Mouse (Mus musculus) left cerebral cortex, adult 18-20 months (tissue): ENCODE data around the gene Cd34. TPM values are rescaled to one million over a fixed set of nuclear protein-coding genes. Genes with fewer than 3 reads are reported as not detected.

Experiments
- DNase-seq, 2 experiments: peaks; one replicate each; pipeline ENCODE4 v3.0.0; 2021 to 2022; ENCODE audit warnings: low spot score in 2 of 2, mixed read lengths in 1 of 2
- total RNA-seq, 2 experiments: library from RNA; stranded (reverse); gene quantifications; 2 replicates each; pipeline ENCODE4 v1.2.3; 2021

Gene Cd34
- total RNA-seq, 2 experiments from 2014 or later: 58.2 to 62.0 TPM

DNA sequence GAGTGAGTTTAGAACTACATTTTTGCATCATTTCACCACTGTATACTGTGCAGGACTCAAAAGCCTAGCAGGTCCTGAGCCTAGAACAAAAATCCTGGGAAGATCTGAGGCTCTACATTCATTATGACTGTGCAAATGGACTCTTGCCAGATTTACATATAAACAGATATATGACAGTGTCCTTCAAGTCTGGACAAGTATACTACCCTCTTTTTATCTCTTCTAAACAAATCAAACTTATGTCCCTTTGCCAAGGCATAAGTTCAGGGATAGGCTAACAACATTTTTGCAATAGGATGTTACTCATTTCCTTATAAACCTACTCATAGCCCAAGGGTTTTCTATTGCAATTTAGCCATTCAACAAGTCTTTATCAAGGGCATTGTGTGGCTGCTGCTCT, 24.1 kb downstream of the Cd34 start:
- DNase-seq: no peak

DNA sequence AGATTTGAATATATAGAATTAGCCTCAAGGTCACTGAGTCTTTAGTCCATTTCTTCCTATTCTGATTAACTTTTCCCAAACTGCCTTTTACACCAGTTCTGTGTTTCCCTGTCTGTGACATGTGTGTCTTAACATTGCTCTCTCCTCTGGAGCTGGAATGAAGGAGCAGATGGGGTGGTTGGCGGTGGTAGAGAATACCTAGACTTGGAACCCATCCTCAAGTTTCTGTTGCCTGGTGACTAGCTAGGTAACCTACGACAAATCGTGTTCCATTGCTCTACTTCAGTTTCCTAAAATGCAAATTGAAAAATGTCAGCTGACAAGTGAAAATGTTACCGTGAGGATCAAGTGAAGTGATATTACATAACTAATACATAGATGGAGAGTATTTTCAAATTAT, 33.4 kb downstream of the Cd34 start:
- DNase-seq: peak in 1 of 2 experiments; percentile 48

DNA sequence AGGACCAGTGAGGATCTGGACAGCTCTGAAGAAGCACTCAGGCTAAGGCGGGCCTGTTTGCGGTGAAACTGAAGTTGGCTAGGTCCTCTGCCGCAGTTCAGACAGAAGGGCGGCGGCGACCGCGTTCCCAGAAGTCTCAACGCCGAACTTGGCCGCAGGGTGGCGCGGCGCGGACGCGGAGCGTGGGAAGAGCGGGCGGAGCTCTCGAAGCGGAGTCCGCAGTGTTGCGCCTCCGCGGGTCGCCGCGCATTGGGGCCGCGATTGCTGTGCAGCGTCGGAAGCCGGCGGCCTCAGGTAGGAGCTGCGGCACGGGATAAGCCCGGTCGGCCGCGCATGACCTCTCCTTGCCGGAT, 37.5 kb downstream of the Cd34 start:
- DNase-seq: peak; percentile 96 to 97

DNA sequence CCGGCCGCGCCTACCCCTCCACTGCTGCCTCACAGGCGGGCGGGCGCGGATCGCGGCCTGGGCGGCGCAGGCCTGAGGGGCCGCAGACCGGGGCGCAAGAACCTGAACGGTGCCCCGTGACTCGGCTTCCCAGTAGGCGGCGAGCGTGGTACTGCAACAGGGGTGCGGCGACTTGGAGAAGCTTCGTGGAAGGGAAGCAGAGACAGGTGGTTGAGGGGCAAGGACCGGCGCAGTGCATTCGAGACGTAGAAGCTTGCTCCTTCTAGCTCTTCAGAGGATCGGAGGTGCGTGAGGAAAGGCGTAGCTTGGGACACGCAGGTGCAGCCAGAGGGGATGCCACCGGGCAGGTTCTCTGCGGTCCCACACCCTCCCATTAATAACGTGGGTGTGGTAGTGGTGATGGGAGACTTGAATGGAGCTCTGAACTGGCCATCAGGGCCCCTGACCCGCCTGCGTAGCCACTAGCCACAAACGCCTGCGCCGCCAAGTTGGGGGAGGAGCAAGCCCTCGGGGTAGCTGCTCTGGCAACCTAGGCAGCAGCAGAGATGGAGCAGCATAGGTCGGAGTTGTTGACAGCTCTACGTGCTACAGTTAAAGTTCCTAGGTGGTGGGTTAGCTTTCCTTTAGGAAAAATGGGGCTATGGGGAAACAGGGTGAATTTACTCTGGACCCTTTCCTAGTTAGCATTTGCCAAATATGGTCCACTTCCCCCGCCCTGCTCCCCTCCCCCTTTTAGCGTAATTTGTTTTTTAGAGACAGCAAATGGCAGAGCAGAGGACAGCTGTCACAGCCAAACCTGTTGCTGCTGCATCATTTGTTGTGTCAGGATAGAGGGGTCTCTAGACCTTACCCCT, 38.1 kb downstream of the Cd34 start:
- peak; percentile 69 for DNase-seq

DNA sequence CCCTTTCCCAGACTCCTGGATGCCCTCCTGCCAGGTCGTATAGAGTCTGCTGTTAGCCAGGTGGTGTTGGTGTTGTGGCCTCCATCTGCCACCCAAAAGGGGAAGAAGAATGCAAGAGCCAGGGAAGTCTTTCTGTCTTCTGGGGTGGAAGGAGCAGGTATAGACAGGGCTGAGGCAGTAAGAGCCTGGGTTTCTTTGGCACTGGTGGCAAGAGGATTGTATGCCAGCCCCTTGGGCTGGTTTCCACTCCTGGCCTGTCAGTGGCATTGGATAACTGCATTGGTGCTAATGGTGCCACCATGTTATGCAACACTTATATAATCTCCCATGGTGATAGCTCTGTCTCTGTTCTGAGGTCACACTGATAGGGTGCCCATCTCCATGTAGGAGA, 38.7 kb downstream of the Cd34 start:
- peak; percentile 22 to 39 for DNase-seq

DNA sequence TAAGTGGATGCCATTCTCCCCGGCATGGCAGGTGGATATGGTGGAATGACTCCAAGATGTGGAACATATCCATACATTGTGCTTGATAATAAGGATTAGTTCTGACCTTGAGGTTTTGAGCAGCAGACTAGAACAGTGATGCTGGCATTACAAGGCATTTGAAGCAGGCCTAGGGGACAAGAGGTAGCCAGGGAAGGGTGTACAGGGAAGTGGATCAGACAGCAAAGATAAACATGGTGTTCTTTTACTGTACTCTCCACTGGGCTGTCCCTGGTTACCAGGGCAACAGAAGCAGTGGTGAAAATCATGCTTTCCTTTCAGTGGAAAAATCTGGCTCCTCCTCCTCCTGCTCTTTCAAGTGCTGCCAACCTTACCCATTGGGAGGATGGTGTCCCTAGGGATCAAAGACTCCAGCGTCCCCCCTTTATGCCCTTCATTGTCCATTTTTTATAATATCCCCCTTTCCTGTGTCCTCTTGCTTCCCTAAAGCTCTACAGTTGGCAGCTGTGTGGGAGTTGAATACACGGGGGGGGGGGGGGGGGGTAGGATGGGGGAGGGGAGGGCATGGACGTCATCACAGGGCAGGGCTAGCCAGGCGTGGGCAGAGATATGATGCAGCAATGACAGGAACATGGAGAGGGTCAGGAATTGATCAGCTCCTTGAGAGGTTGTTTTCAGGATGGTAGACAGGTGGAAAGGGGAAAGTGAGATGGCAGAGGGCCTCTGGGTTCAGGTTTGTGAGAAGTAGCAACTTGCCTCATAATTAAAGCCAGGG, 39.5 kb downstream of the Cd34 start:
- DNase-seq: peak; percentile 37 to 54

DNA sequence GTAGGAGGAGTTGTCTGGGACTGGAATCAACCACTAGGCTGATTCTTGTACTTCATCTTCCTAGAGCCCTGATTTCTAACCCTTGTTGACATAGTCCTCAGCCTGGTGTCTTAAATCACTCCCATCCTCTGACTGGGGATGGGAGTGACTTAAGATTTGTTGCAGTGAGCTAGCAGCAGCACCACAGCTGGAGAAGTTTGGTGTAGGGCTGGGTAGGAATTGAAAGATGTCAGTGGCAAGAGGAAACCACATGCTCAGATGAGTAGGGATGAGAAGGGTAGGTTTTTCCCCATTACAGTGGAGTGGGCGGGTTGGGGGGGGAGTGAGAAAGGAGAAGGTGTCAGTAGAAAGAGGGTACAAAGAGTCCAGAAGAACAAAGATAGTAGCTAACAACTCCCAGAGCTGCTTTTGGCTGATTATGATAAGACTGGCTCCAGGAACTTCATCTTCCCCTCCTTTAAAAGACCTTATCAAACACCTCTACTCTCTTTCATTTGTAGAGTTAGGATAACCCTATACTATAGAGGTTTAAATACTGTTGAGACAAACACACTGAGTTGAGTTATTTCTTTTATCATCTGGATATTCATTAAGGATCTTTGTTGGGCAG, 42.3 kb downstream of the Cd34 start:
- no peak for DNase-seq

DNA sequence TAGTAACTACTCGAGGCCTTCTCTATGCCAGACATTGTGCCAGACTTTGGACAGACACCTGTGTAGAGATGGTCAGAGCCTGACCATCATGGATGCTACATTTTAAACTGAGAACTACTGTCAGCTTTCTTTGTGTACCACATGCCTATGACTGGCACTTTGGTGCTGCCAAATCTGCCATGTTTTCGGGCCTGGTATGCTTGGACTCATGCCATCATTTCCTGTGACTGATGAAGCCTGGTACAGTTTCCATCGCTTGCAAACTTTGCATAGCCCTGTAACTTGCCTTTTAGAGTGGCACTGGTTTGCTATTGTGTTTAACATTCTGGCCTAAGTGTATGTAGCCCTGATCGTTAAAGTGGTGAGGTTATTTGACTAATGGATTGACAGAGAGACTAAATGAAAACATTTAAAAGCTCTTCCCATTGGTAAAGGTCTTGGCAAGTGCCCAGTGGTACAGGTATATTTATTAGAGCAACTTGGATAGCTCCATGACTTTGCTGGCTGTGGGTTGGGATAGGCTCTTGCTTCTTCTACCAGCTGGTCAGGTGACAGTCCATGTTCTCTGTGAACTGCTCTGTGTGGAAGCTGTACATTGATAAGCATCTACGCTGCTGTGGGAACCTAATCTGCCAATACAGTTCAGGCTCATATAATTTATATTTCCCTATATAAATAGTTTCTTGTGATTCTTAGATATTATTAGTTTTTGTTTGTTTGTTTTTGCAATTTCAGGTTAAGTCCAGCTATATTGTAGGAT, 44.5 kb downstream of the Cd34 start:
- DNase-seq: no peak

DNA sequence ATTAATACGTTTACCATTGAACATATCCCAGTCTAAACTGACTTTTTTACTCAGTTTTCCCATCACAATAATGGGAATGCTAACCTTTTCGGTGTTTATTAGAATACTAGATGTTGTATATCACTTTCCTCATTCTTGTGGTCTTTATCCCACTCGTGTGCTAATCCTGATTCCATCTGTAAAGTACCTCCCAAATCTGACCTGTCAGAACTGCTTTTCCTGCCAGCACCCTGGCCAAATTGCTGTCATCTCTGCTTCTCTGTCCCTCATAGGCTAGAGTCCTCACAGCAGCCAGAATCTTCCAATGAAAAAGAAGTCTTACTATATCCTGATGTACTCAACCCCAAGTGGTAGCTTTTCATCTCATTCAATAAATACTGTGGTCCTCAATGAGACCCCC, 46.3 kb downstream of the Cd34 start:
- no peak for DNase-seq

DNA sequence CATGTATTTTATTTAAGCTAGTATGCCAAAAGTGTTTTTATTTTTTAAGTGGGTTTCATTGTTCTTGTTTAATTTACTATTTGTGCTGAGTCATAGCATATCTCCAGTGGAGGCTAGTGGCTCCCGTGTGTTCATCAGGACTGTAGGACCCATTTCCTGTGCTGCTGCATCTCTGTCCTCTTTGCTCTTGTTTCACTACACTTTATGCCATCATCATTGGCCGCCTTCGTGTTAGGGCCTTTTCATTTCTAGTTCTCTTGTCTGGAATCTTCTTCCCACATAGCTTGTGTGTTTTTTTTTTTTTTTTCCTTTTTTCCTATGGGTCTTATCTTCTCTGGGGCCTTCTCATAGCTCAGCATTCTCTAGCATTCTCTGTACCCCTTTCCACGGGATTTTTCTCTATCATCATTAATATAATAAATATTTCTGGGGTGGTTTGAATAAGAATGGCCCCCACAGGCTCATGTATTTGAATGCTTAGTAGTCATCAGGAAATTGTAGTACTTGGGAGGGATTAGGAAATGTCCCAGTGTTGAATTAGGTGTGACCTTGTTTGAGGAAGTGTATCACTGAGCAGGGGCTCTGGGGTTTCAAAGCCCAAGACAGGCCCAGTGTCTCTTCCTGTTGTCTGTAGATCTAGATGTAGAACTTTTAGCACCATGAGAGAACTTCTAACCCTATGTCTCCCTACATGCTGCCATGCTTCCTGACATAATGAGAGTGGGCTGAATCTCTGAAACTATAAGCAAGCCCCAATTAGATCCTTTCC, 47.0 kb downstream of the Cd34 start:
- no peak for DNase-seq

DNA sequence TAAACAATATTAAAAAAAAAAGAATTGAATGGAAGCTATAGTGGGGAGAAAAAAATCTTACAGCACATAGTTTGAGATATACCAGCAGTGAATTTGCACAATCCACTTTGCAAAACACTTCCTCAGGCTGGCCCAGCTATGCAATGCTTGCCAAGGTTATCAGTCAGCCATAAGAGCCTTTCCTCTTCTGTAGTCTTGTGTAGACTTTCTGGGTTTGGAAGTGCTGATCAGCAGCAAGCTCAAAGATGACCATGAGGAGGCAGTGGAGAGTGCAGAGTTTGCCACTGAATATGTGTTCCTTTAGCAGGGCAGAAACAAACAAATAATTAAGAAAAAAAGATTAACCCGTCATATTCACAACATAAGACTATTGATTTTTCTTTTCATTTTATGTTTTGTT, 50.4 kb downstream of the Cd34 start:
- no peak for DNase-seq

DNA sequence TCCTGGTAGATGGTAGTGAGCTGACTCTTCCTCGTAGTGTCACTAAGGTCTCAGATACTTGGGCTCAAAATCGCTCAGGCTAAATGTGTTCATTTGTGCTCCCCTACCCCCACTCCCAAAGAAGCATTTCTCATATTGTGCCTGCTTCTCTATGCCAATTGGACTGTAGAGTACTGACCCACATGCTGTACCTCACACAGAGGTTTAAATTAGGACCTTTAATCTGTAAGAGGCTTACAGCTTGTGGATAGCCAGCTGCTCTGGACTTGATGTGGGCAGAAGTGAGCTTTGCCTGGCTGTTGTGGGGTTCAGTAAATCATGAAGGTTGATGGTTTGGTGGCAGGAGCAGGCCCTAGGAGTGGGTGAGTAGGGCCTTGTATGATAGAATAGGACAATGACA, 52.4 kb downstream of the Cd34 start:
- no peak for DNase-seq

DNA sequence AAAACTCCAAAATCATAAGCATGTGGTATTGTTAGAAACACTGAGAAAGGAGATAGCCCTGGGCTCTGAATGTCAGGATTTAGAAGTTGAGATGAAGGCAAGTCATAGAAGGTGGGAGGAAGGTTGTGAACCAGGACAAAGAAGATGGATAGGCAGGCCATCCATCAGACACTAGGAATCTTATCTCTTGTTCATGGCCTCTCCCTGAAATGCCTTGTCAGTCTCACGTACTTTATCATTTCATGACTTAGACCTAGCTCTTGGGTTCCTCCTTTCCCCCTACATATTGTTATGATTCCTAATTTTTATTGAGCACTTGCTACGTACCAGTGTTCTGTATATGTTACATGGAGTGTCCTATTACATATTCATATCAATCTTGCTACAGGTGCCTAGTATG, 53.0 kb downstream of the Cd34 start:
- no peak for DNase-seq

DNA sequence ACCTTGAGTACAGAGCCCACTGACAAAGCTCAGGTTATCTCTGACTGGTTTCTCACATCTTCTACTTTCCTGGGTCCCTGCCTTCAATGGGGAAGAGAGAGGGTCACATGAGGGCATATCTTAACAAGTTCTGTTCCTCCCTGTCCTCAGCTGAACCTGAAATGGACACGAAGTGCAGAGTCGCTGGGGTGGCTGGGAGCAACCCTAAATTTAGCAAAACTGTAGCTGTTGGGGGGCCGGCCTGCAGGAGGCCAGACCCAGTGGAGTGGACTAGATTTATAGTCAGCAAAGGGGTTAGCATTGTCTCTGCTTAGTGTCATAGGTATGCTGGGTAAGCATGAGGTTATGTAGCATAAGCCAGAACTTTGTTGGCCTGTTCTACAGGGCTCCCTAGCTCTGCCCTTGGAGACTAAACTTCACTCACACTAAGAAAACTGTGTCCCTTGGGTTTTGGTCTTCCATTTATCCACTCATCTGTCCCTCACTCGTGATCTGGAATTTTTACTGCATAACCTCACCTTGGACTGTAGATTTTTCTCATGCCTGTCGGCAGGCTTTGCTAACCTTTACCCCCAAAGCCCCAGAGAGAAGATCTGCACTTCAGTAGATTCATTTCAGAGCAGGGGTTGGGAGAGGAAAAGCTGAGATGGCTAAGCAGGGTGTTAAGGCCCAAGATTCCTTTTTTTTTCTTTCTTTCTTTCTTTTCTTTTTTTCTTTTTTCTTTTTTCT, 54.1 kb downstream of the Cd34 start:
- DNase-seq: no peak

DNA sequence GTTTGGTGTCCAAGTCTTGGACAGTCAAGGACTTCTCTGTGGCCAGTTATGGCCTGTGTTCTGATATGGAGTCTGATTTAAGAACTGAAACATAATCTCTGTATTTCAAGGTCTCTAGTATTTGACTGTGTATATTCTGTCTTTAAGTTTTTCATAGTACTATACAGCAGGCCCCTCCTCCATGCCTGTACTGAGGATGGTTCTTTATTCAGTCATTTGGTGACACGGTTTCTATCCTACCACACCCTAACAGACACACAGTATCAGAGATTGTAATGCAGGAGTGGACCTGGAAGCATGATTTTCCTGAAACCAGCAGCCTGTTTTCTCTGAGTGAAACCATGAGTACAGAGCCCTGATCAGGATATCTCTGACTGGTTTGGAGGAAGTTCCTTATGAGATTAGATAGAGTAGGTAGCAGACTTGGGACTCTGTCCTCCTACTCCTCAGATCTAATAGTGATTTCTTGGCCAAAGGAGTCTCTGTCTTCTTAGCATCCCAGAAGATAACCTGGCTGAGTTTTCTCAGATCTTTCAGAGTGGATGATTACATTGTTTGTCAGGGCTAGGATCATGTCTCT, 54.9 kb downstream of the Cd34 start:
- no peak for DNase-seq

DNA sequence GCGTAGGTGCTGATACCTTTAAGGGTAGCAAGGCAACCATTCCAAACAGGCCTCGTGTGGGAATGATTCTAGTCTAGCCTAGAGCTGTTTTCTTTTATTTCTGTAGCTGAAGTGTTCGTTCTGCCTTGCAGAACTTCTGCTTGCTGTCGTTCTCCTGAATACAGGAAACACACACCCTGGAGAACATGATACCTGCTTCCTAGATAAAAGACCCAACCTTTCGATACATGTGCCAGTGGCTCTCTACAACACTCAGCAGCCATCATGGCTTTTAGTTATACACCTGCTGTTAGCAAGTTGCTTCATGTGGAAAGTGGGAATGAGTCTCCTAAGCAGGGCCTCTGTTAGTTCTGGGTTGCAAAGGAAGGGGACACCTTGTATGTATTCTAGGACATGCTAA, 55.6 kb downstream of the Cd34 start:
- DNase-seq: no peak

DNA sequence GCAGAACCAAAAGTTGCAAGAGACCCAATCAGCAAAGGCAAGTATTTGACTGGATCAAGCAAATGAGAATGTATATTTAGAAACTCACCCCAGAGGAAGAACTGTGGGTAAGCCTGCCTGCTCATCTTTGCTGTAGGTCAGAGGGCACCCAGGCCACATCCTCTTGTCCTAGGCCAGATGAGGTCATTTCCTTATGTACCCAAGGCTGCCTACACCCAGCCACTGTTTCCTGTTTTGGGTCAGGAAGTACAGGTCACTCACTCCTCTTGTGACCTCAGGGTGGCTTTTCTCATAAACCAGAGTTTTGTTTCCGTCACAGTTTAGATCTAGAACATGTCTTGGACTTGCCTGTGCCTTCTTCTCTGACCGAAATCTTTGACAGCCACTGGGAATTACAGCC, 56.6 kb downstream of the Cd34 start:
- no peak for DNase-seq

DNA sequence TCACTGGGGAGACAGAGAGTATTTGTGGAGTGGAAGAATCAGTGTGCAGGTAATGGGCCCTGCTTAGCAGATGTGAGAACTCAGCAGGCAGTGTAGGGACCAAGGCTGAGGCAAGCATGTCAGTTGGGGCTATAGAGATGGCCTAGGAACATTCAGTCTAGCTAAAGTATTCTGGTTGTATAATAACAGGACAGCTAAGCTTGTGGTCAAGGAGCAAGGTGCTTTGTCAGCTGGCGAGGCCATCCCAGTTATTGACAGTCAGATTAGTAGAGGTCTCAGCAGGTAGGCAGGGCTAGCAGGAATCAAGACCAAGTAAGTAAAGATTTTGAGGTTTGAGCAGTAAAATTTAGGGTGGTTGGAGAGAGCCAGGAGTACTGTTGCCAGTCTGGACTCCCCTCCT, 59.8 kb downstream of the Cd34 start:
- no peak for DNase-seq

DNA sequence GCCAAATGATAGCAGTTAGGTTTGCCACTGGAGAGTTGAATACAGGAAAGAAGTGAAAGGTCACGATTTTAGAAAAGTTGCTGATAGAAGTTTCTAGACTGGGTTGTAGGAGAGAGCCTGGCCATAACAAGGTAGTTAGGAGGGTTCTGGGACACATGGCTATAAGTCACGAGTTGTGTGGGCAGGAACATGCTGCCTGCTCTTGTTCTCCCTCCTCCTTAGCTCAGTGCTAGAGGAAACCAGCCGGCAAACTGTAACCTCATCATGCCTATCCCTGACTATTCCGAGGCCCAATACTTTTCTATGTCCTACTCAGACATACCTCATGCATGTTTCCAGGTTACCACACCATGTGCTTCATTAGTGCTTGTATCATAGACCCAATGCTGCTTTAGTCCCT, 64.7 kb downstream of the Cd34 start:
- DNase-seq: no peak

DNA sequence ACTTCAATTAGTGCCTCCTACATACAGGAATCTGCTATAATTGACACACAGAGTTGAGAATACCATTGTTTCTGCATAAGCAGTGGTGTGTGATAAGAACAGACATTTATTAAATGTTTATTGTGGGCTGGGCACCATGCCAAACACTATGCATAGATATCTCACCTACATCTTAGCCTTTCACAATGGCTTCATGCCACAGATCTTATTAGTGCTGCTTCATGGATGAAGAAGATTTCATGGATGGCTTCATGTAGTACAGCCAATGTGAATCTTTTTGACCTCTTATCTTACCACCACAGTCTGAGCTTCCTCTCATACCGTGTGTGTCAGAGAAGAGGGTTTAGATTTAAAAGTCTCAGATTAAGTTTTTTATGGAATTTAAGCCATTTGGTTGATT, 65.6 kb downstream of the Cd34 start:
- no peak for DNase-seq
